Mouse (Mus musculus) embryonic facial prominence, embryonic 14.5 days (tissue): Measurements from ENCODE around the gene Ube2b. TPM values are rescaled to one million over a fixed set of nuclear protein-coding genes. Genes with fewer than 3 reads are reported as not detected.

Source experiments
- ATAC-seq: fragments of 200-750 bp; cut with Nextera tagmentation; 2 replicates; pipeline ENCODE4 v1.8.0; 2017; ENCODE audit warnings: low read depth, moderate number of reproducible peaks, moderate TSS enrichment
- DNase-seq: peaks from one replicate; pipeline ENCODE4 v3.0.0-alpha.2; 2015; ENCODE audit warnings: low spot score
- H3K27ac ChIP-seq: fragments of 300-500 bp; sonication (generic); replicated peaks from 2 replicates; pipeline ENCODE4 v1.5.1; 2014; ENCODE audit warnings: low read depth, mild to moderate bottlenecking, low read length, moderate library complexity
- H3K27me3 ChIP-seq: fragments of 300-500 bp; sonication (generic); replicated peaks from 2 replicates; pipeline ENCODE4 v1.6.1; 2014; ENCODE audit warnings: low read length; ENCODE audit not compliant: control insufficient read depth, insufficient read depth
- H3K36me3 ChIP-seq: fragments of 300-500 bp; sonication (generic); 2 replicates; pipeline ENCODE4 v1.6.1; 2014; ENCODE audit warnings: low read length, mixed read lengths; ENCODE audit not compliant: control insufficient read depth, insufficient read depth
- H3K4me1 ChIP-seq: fragments of 300-500 bp; sonication (generic); 2 replicates; pipeline ENCODE4 v1.6.1; 2014; ENCODE audit warnings: antibody characterized with exemption, low read length; ENCODE audit not compliant: control insufficient read depth, insufficient read depth
- H3K4me2 ChIP-seq: fragments of 300-500 bp; sonication (generic); 2 replicates; pipeline ENCODE4 v1.6.1; 2014; ENCODE audit warnings: low read depth, mild to moderate bottlenecking, low read length, moderate library complexity, mixed read lengths
- H3K4me3 ChIP-seq: fragments of 300-500 bp; sonication (generic); 2 replicates; pipeline ENCODE4 v1.5.1; 2014; ENCODE audit warnings: low read depth, mild to moderate bottlenecking, low read length
- H3K9ac ChIP-seq: fragments of 300-500 bp; sonication (generic); 2 replicates; pipeline ENCODE4 v1.6.1; 2014; ENCODE audit warnings: low read depth, mild to moderate bottlenecking, low read length, moderate library complexity, mixed read lengths
- H3K9me3 ChIP-seq: fragments of 300-500 bp; sonication (generic); 2 replicates; pipeline ENCODE4 v1.6.1; 2016; ENCODE audit warnings: low read length; ENCODE audit not compliant: control insufficient read depth
- WGBS: fragments of 180-500 bp; shearing (Covaris S2); extraction: QIAGEN DNeasy Blood & Tissue Kit; methylation state at CpG from one replicate; pipeline ENCODE4 v1.1.7; 2014; 5-methylcytosine and 5-hydroxymethylcytosine counted together
- polyA plus RNA-seq: library from polyadenylated mRNA; unstranded; fragments of >200 nt; fragmentation: Nextera tagmentation; extraction: Ambion mirVana; gene quantifications from 2 replicates; pipeline ENCODE4 v1.2.1, GENCODE M21; 2014

Gene Ube2b
- polyA plus RNA-seq, 1 experiment from 2014 or later, result 165 TPM

- no peak overlapping the region for H3K4me3 ChIP-seq
- H3K9me3 ChIP-seq, result no peaks in the 10 kb centered on the region
- H3K27me3 ChIP-seq, result no peaks in the 10 kb centered on the region
- ATAC-seq (no peak), DNase-seq (no peak)
- peaks cover 8% of the 10 kb centered on the region for H3K4me1 ChIP-seq
- no peak overlapping the region for H3K4me2 ChIP-seq
- 14% methylated on average over 8 of the region's 8 CpGs for WGBS
- H3K36me3 ChIP-seq, result no peaks in the 10 kb centered on the region
- no peak overlapping the region for H3K9ac ChIP-seq
- H3K27ac ChIP-seq, result no peak overlapping the region
Measured at GRCm38 (mm10) chr11:51945548-51945947, 55.0 kb downstream of the Ube2b start.

GRCm38 (mm10) chr11:51944239-51944638, 56.3 kb downstream of the Ube2b start:
- Histone ChIP-seq H3K27ac (no peak overlapping the region), H3K4me2 (no peak overlapping the region), H3K4me3 (no peak overlapping the region), H3K9ac (no peak overlapping the region), H3K9me3 (no peaks in the 10 kb centered on the region), H3K36me3 (no peaks in the 10 kb centered on the region), H3K4me1 (peaks cover 8% of the 10 kb centered on the region), H3K27me3 (no peaks in the 10 kb centered on the region)
- no peak for DNase-seq
- WGBS, result 69% methylated on average over 3 of the region's 3 CpGs
- no peak for ATAC-seq

- Histone ChIP-seq H3K4me3 (no peak overlapping the region), H3K4me2 (peak overlapping the region; percentile 4), H3K9me3 (no peaks in the 10 kb centered on the region), H3K27me3 (no peaks in the 10 kb centered on the region), H3K27ac (peak overlapping the region; percentile 65), H3K9ac (no peak overlapping the region), H3K4me1 (peaks cover 8% of the 10 kb centered on the region), H3K36me3 (no peaks in the 10 kb centered on the region)
- ATAC-seq, result no peak; the same call in 1 of the 2 replicates
- 26% methylated on average over 6 of the region's 6 CpGs for WGBS
- no peak for DNase-seq
Measured at GRCm38 (mm10) chr11:51943500-51943841, 57.1 kb downstream of the Ube2b start.

- H3K9ac ChIP-seq, result no peak overlapping the region
- DNase-seq, result peak; percentile 78
- no peak overlapping the region for H3K4me3 ChIP-seq
- no peaks in the 10 kb centered on the region for H3K36me3 ChIP-seq
- peak overlapping the region; percentile 65 for H3K27ac ChIP-seq
- H3K9me3 ChIP-seq, result no peaks in the 10 kb centered on the region
- H3K4me1 ChIP-seq, result peaks cover 8% of the 10 kb centered on the region
- no peaks in the 10 kb centered on the region for H3K27me3 ChIP-seq
- H3K4me2 ChIP-seq, result peak overlapping the region; percentile 4
- ATAC-seq, result peak; percentile 85
- WGBS, result 36% methylated on average over 15 of the region's 15 CpGs
Measured at GRCm38 (mm10) chr11:51942602-51943499, 57.7 kb downstream of the Ube2b start.

GRCm38 (mm10) chr11:51940511-51940955, 60.0 kb downstream of the Ube2b start:
- Histone ChIP-seq H3K36me3 (no peaks in the 10 kb centered on the region), H3K9ac (no peak overlapping the region), H3K4me1 (peaks cover 8% of the 10 kb centered on the region), H3K4me2 (no peak overlapping the region), H3K27ac (no peak overlapping the region), H3K9me3 (no peaks in the 10 kb centered on the region), H3K27me3 (no peaks in the 10 kb centered on the region), H3K4me3 (no peak overlapping the region)
- WGBS, result 47% methylated on average over 13 of the region's 13 CpGs
- no peak for ATAC-seq
- DNase-seq, result peak; percentile 46

GRCm38 (mm10) chr11:51939590-51939955, 61.0 kb downstream of the Ube2b start:
- WGBS, result 72% methylated on average over 8 of the region's 8 CpGs
- no peaks in the 10 kb centered on the region for H3K36me3 ChIP-seq
- H3K9ac ChIP-seq, result no peak overlapping the region

GRCm38 (mm10) chr11:51938817-51939589, 61.6 kb downstream of the Ube2b start:
- no peak overlapping the region for H3K27ac ChIP-seq
- no peaks in the 10 kb centered on the region for H3K36me3 ChIP-seq
- H3K4me1 ChIP-seq, result peaks cover 8% of the 10 kb centered on the region
- H3K4me3 ChIP-seq, result no peak overlapping the region
- no peaks in the 10 kb centered on the region for H3K27me3 ChIP-seq
- no peak overlapping the region for H3K4me2 ChIP-seq
- DNase-seq (no peak), ATAC-seq (no peak)
- 79% methylated on average over 11 of the region's 12 CpGs for WGBS
- no peak overlapping the region for H3K9ac ChIP-seq
- no peaks in the 10 kb centered on the region for H3K9me3 ChIP-seq

More at GRCm38 (mm10) chr11:51939590-51939955, 61.0 kb downstream of the Ube2b start:
- DNase-seq (no peak), ATAC-seq (no peak)
- H3K27me3 ChIP-seq, result no peaks in the 10 kb centered on the region
- no peak overlapping the region for H3K4me2 ChIP-seq
- no peak overlapping the region for H3K27ac ChIP-seq
- no peak overlapping the region for H3K4me3 ChIP-seq
- H3K4me1 ChIP-seq, result peaks cover 8% of the 10 kb centered on the region
- H3K9me3 ChIP-seq, result no peaks in the 10 kb centered on the region

- no peak for ATAC-seq
- H3K36me3 ChIP-seq, result no peaks in the 10 kb centered on the region
- WGBS, result 66% methylated on average over 6 of the region's 6 CpGs
Measured at GRCm38 (mm10) chr11:51937361-51937781, 63.2 kb downstream of the Ube2b start.

More at GRCm38 (mm10) chr11:51937361-51937781, 63.2 kb downstream of the Ube2b start:
- no peak overlapping the region for H3K9ac ChIP-seq
- no peaks in the 10 kb centered on the region for H3K27me3 ChIP-seq
- no peak overlapping the region for H3K4me3 ChIP-seq
- H3K9me3 ChIP-seq, result no peaks in the 10 kb centered on the region
- H3K27ac ChIP-seq, result no peak overlapping the region
- no peaks in the 10 kb centered on the region for H3K4me1 ChIP-seq
- no peak for DNase-seq
- no peak overlapping the region for H3K4me2 ChIP-seq
